Mouse (Mus musculus) megakaryocyte, embryonic 14.5 days (primary cell): ENCODE data around the gene Plet1.

Experiments
- FLI1 ChIP-seq: IDR thresholded peaks from 2 replicates; pipeline ENCODE4 v1.6.1; 2012; ENCODE audit warnings: low read length, inconsistent platforms, mixed read lengths
- GATA1 ChIP-seq: IDR thresholded peaks from 3 replicates; pipeline ENCODE4 v1.6.1; 2012; ENCODE audit warnings: mixed read lengths, low read length, inconsistent platforms, borderline replicate concordance

DNA sequence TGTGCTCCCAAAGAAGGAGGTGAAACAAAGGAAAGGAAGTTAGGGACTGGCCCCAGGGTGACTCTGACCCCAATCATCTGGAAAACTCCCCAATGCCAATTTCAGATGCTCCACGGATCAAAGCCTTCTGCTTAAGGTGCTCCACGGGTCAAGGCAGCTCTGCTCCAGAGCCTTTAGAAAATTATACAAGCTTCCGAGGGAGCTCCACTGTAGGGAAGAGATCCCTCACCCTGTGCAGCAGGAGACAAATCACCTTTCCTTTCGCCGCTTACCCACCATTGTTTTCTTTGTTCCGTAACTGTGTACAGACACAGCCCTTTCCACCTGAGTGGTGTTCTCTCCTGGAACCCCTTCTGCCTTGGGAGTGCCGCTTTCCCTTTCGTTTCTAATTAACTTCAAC lies 18.6 kb upstream of the Plet1 start:
- TF ChIP-seq GATA1 (no peak), FLI1 (no peak)
